ENCODE assay signal across 22 mouse cellular contexts in the genomic region with DNA sequence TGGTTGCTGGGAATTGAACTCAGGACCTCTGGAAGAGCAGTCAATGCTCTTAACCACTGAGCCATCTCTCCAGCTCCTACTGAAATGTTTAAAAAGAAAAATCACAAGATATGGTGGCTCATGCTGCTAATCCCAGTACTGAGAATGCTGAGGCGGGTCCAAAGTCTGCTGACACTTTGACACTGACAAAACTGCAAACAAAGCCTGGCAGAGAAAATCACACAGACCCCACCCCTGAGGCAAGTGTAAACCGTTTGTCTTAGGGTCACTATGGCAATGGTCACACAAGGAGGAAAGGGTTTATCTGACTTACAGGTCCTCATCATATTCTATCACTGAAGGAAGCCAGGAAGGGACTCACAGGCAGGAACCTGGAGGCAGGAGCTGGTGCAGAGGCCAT. TPM values are rescaled to one million over a fixed set of nuclear protein-coding genes. Genes with fewer than 3 reads are reported as not detected.
A peak's percentile ranks its signal among the peaks of the same experiment; 100 is the strongest.
DNase-seq lines count a peak whose midpoint lies in the region; ATAC-seq and TF ChIP-seq lines count a peak whose summit lies in the region.
"Had no signal": no experiment of that assay in that cellular context is flagged by ENCODE, and none has a peak within 500 bp of the region (broad histone marks: within the 10 kb centered on the region; RNA-seq: fewer than 3 reads in every experiment).

No protein-coding gene starts in this region.

- peaks cover 40% of the 10 kb centered on the region for H3K36me3 ChIP-seq in liver, adult 2 months (ENCODE audit: control insufficient read depth, insufficient read depth, low read length)
- H3K36me3 ChIP-seq in liver, postnatal 0 days (replicated peaks; ENCODE audit: insufficient read depth, low read length): peaks cover 57% of the 10 kb centered on the region
- peaks cover 28% of the 10 kb centered on the region for H3K36me3 ChIP-seq in liver, embryonic 11.5 days (ENCODE audit: control insufficient read depth, insufficient read depth, low read length)

- WGBS in liver, adult 2 months: 41% methylated on average over 2 of the region's 2 CpGs
- WGBS in liver, postnatal 0 days (ENCODE audit: insufficient replicate concordance): 62% methylated on average over 2 of the region's 2 CpGs
- 73% methylated on average over 2 of the region's 2 CpGs for WGBS in liver, embryonic 11.5 days

- no peak overlapping the region for H3K27ac ChIP-seq in liver, adult 2 months (replicated peaks; ENCODE audit: insufficient read depth, low read depth, low read length)
- H3K27ac ChIP-seq in liver, postnatal 0 days (ENCODE audit: low read depth): no peak overlapping the region
- H3K27ac ChIP-seq in liver, embryonic 11.5 days (ENCODE audit: low read depth, low read length): no peak overlapping the region
- H3K27ac ChIP-seq: embryonic facial prominence, embryonic 13.5 days; embryonic facial prominence, embryonic 15.5 days; forebrain, embryonic 10.5 days; forebrain, embryonic 12.5 days had no signal

- no peak for TF ChIP-seq POLR2A in liver, adult 2 months (IDR thresholded peaks at IDR 0.05; ENCODE audit: extremely low read depth, insufficient read depth, low read length)

- H3K9me3 ChIP-seq in liver, postnatal 0 days (ENCODE audit: low read length): no peaks in the 10 kb centered on the region
- no peaks in the 10 kb centered on the region for H3K9me3 ChIP-seq in liver, embryonic 11.5 days (ENCODE audit: control insufficient read depth, low read length)
- H3K9me3 ChIP-seq: embryonic facial prominence, embryonic 13.5 days; embryonic facial prominence, embryonic 15.5 days; forebrain, embryonic 10.5 days; forebrain, embryonic 12.5 days had no signal

- no peak overlapping the region for H3K4me2 ChIP-seq in liver, postnatal 0 days (ENCODE audit: low read depth, low read length)
- no peak overlapping the region for H3K4me2 ChIP-seq in liver, embryonic 11.5 days
- H3K4me2 ChIP-seq: embryonic facial prominence, embryonic 13.5 days; embryonic facial prominence, embryonic 15.5 days; forebrain, embryonic 12.5 days had no signal

- no peaks in the 10 kb centered on the region for H3K27me3 ChIP-seq in liver, adult 2 months (ENCODE audit: control insufficient read depth, insufficient read depth, low read length)
- no peaks in the 10 kb centered on the region for H3K27me3 ChIP-seq in liver, postnatal 0 days (ENCODE audit: insufficient read depth, low read length)
- no peaks in the 10 kb centered on the region for H3K27me3 ChIP-seq in liver, embryonic 11.5 days (replicated peaks; ENCODE audit: control insufficient read depth, insufficient read depth, low read length)
- H3K27me3 ChIP-seq: embryonic facial prominence, embryonic 13.5 days; embryonic facial prominence, embryonic 15.5 days; forebrain, embryonic 12.5 days had no signal

- no peak overlapping the region for H3K4me3 ChIP-seq in liver, adult 2 months (ENCODE audit: insufficient read depth, low read depth, low read length)
- no peak overlapping the region for H3K4me3 ChIP-seq in liver, postnatal 0 days (ENCODE audit: low read depth, low read length)
- H3K4me3 ChIP-seq in liver, embryonic 11.5 days (ENCODE audit: low read depth, low read length): no peak overlapping the region
- H3K4me3 ChIP-seq: embryonic facial prominence, embryonic 13.5 days; embryonic facial prominence, embryonic 15.5 days; erythroblast, embryonic 14.5 days; forebrain, embryonic 10.5 days; forebrain, embryonic 12.5 days had no signal

- TF ChIP-seq CTCF in liver, adult 2 months (IDR thresholded peaks at IDR 0.05; ENCODE audit: low read depth, low read length): no peak
- TF ChIP-seq CTCF in liver, postnatal 0 days (IDR thresholded peaks at IDR 0.05; ENCODE audit: low read depth): no peak

- H3K9ac ChIP-seq in liver, adult 2 months (ENCODE audit: low read depth, low read length): no peak overlapping the region
- H3K9ac ChIP-seq in liver, postnatal 0 days (replicated peaks): no peak overlapping the region
- no peak overlapping the region for H3K9ac ChIP-seq in liver, embryonic 11.5 days (ENCODE audit: low read depth, low read length)
- H3K9ac ChIP-seq: embryonic facial prominence, embryonic 13.5 days; embryonic facial prominence, embryonic 15.5 days; forebrain, embryonic 12.5 days had no signal

- no peak for TF ChIP-seq EP300 in liver, postnatal 0 days (IDR thresholded peaks at IDR 0.05; ENCODE audit: low read depth)

- 0 out of 2 replicates have a peak, but pooled peaks cover 5% of the 10 kb centered on the region for H3K4me1 ChIP-seq in liver, adult 2 months (ENCODE audit: control insufficient read depth, insufficient read depth, low read length)
- H3K4me1 ChIP-seq in liver, postnatal 0 days (ENCODE audit: insufficient read depth): no peaks in the 10 kb centered on the region
- no peaks in the 10 kb centered on the region for H3K4me1 ChIP-seq in liver, embryonic 11.5 days (replicated peaks; ENCODE audit: control insufficient read depth, insufficient read depth, low read length)
- H3K4me1 ChIP-seq: embryonic facial prominence, embryonic 13.5 days; embryonic facial prominence, embryonic 15.5 days; forebrain, embryonic 10.5 days; forebrain, embryonic 12.5 days had no signal

- ATAC-seq in liver, postnatal 0 days: 0 out of 2 replicates have a peak, but pooled peaks have one; percentile 21
- no peak for ATAC-seq in liver, embryonic 11.5 days (replicated peaks; ENCODE audit: low FRiP score)
- ATAC-seq: forebrain, embryonic 14.5 days; forebrain, embryonic 16.5 days had no signal

- peak; percentile 45 for DNase-seq in liver, adult 2 months (ENCODE audit: extremely low read depth, low read depth, low spot score)
- no peak for DNase-seq in liver
- DNase-seq in liver, postnatal 0 days: no peak
- no peak for DNase-seq in liver, embryonic 11.5 days (ENCODE audit: low spot score)
- no peak for DNase-seq in heart, postnatal 4 days
- DNase-seq: adrenal gland, adult 2 months; adrenal gland, postnatal 10 days; adrenal gland, postnatal 25 days; cerebellum, adult 11 months; cerebellum, adult 18-20 months; cerebellum, adult 8-10 months; cerebellum, adult 9-11 months; cerebellum, postnatal 14 days; cerebellum, postnatal 36 days; embryo, embryonic 11 days had no signal

- no peaks in the 10 kb centered on the region for H3K79me2 ChIP-seq in liver, adult 2 months (ENCODE audit: control insufficient read depth, insufficient read depth, low read length)

RNA-seq across cellular contexts. Expression of a gene that starts 15.2 kb away (rescaled TPM):
- total RNA-seq in liver, adult 2 months (2014; rRNA removed): 12.3 and 13.4 TPM in 2 replicates
- 12.2 and 17.2 TPM in 2 replicates for polyA plus RNA-seq in liver, adult 2 months (2012; rRNA removed)
- 16.7 TPM in 2 replicates for polyA plus RNA-seq in liver, postnatal 0 days (2015; fragmentation: Nextera tagmentation; extraction: Ambion mirVana)
- 21.9 and 22.2 TPM in 2 replicates for polyA plus RNA-seq in liver, embryonic 11.5 days (2014; fragmentation: Nextera tagmentation; extraction: Ambion mirVana)
- 10 to 100 TPM; 23.4 to 26.9 TPM for total RNA-seq in heart, postnatal 4 days (2021)

RNA-seq across cellular contexts. Expression of a gene that starts 27.7 kb away (rescaled TPM):
- 19.7 and 21.0 TPM in 2 replicates for total RNA-seq in liver, adult 2 months (2014; rRNA removed)
- polyA plus RNA-seq in liver, adult 2 months (2012; rRNA removed): 24.6 and 28.9 TPM in 2 replicates
- polyA plus RNA-seq in liver, postnatal 0 days (2015; fragmentation: Nextera tagmentation; extraction: Ambion mirVana): 30.1 and 36.7 TPM in 2 replicates
- polyA plus RNA-seq in liver, embryonic 11.5 days (2014; fragmentation: Nextera tagmentation; extraction: Ambion mirVana): 63.2 and 65.1 TPM in 2 replicates
- total RNA-seq in heart, postnatal 4 days (2021): 100 to 1,000 TPM; 150 to 155 TPM

RNA-seq across cellular contexts. Expression of a gene that starts 34.7 kb away (rescaled TPM):
- total RNA-seq in liver, adult 2 months (2014; rRNA removed): 15.6 and 17.9 TPM in 2 replicates
- 17.0 and 21.5 TPM in 2 replicates for polyA plus RNA-seq in liver, adult 2 months (2012; rRNA removed)
- 19.4 and 22.4 TPM in 2 replicates for polyA plus RNA-seq in liver, postnatal 0 days (2015; fragmentation: Nextera tagmentation; extraction: Ambion mirVana)
- polyA plus RNA-seq in liver, embryonic 11.5 days (2014; fragmentation: Nextera tagmentation; extraction: Ambion mirVana): 37.4 and 41.9 TPM in 2 replicates
- 100 to 1,000 TPM; 158 to 160 TPM for total RNA-seq in heart, postnatal 4 days (2021)
